Mouse (Mus musculus) c-Kit-positive CD71-positive TER-119-negative erythroid progenitor cells, embryonic 14.5 days (primary cell): ENCODE data around the gene Tmem255b.

Experiments
- DNase-seq: peaks from one replicate; pipeline ENCODE4 v3.0.0-alpha.2; 2013; ENCODE audit warnings: low read depth

Tmem255b gene

DNA sequence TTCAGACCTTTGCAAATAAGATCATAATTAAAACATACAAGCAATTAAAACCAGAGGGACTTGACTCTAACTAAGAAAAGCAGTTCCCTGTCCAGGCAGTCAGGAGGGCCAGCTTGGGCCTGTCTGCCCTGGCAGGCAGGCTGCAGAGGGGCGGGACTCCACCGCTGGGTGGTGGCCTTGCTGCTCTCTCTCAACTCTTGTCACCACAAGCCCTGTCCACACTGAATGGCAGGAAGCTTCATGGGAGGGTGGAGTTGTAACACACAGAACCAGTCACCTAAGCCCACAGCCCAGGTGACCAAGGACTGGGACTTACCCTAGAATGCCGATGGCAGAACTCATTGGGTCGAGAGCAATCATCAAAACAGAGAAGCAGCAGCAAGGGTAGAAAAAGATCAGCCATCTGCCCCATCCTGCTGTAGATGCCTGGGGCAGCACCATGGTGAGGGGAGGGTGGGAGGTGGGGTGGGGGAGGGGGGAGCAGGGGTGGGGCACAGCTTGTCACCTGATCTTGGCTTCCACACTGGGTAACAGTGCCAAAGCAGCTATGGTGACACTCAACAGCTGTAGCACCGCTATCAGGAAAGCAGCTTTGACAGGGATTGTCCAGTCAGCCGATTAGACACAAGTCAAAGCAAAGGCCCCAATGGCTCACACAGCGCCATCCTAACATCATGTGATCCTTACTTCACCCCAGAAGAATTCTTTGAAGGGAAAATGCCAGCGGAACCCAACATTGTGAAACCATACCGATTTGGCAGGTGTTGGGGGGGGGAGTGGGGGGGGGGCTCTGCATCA, 57.4 kb downstream of the Tmem255b start:
- DNase-seq: no peak

DNA sequence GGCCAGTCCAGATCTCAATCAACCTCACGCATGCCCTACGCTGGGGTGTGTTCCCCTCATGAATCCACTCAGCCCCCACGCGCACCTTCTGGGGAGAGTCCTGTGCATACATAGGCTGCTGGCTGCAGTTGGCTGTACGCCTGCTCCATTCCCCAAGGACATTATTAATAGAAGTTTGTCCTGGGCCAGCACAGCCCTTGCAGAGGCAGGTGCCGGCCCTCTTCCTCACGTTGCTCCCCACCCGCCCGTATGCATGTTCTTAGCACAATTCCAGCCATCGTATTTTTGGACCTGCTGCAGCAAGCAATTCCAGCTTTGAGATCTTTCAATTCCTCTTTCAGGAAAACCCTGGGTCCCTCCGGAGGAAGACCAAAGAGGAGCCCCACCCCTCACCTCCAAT, 58.0 kb downstream of the Tmem255b start:
- DNase-seq: no peak

DNA sequence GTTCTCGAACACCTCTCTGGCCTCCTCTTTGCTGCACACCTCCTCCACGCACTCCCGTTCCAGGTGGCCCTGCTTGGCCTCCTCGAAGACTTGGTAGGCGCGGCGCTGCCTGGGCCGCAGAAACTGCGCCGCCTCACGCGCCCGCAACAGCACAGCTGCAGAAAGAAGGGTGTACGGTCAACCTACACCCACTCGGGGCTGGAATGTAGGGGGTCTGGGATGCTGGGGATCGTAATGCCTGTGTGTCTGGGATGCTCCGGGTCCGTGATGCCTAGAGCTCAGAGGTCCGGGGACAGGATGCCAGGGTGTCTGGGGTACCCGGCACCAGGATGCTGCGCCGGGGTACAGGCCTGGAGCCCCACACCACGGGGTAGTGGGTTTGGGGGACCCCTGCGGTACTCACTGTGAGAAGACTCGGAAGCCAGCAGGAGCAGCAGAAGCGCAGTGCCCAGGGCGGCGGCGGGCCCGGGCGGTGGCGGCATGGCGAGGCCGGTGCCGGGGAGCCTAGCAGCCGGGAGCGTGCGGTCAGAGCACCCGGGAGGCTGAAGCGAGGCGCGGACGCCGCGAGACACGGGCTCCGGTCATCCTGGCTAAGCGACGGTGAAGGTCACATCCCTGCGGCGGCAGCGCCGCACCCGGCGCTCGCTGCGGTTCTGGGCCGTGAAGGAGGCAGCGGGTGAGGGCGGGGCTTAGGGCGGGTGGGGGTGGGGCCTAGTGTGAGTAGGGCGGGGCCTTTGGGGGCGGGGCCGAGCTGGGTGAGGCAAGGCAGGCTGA, 59.1 kb downstream of the Tmem255b start, which contains the start of gene Gas6:
TSS of gene Gas6 (minus strand) at position 633 of the 774 bp plus-strand sequence.
- peak; percentile 16 for DNase-seq

DNA sequence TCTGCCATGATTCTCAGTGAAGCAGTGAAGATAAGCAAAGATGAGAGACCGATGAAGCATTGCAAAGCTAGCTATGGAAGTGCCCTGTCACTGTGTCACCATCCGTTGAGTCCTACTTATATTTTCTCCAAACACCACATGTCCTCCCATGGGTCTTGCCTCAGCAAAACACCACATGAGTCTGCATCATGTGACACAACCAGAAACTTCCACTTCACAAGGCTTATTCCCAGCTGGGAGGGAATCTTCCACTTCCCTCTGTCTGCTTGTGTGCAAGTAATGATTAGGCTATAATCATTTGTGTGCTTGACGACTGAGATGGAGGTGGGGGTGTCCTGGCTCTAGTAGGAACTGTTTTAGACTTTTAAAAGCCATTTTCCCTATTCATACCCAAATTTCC, 66.2 kb downstream of the Tmem255b start:
- no peak for DNase-seq

DNA sequence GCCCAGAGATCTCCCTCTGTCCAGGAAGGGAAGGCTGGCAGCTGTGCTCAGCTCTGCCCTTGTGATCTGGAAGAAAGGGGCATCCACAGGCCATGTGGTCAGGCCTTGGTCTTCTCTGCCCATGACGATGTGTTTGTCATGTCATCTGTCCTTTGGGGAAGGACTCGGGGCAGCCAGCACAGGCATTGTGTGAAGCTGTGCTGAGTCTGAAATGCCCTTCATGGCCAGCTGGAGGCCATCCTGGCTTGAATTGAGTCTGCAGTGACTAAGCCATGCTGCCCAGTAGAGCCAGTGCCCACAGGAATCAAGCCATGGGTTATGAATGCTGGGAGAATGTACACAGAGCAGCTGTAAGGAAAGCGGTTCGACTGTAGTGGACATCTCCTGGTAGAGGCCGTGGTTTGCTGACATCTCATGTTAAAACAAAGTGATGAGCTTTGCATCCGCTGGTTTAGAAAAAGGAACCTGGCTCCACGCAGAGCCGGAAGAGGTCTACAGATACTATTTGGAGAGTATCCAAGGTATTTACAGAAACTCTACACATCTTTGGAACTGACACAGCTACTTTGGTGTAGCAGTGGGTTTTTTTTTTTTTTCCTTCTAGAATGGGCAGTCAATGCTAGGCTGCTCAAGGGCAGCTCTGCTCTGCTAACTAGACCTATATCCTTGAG, 69.1 kb downstream of the Tmem255b start:
- no peak for DNase-seq

DNA sequence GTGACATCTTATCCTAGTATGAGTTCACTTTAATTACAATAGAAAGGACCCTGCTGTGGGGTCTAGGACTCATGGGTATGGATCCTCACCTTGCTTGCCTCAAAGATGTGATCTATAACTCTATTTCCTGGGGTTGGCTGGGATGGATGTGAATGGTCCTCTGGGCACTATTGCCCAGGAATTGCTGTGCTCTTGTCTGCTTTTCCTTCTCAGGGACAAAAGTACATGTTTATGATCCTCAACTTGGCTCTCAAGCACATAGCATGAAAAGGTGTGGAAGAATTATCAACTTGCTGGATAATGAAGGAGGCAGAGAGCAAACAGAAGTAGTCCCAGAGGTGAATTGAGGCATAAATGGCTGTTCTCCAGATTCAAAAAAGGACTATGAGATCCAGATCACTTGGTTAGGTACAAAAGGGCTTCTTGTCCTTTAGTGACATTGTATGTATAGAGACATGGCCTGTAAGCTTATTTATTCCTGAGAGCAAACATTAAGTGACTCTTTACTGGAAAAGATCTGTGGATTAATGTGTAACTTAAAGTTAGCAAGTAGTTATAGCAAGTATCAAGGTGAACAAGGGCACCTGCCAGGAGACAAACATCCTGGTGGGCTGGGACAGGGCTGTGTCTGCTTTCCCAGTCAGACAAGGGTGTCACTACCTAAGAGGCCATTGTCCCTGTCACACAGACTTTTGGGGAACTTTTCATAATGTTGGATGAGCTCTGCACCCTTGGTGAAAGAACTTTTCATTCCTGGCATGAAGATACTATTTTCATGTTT, 70.1 kb downstream of the Tmem255b start:
- no peak for DNase-seq

DNA sequence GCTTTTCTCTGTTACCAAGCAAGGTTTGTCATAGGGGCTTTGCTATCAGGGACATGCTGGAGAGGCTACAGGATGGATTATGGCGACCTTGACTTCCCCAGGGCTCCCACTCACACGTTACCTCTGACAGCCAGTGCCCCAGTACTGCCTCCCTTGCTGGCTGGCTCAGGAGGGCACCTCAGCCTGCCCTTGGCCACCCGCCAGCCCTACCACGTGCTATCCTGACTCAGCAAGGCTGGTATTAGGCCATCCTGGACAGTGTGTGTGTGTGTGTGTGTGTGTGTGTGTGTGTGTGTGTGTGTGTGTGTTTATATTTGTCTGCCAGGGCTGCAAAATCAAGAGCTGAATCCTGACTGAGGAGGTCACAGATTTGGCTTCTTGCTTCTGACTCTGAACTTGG, 71.9 kb downstream of the Tmem255b start:
- DNase-seq: no peak

DNA sequence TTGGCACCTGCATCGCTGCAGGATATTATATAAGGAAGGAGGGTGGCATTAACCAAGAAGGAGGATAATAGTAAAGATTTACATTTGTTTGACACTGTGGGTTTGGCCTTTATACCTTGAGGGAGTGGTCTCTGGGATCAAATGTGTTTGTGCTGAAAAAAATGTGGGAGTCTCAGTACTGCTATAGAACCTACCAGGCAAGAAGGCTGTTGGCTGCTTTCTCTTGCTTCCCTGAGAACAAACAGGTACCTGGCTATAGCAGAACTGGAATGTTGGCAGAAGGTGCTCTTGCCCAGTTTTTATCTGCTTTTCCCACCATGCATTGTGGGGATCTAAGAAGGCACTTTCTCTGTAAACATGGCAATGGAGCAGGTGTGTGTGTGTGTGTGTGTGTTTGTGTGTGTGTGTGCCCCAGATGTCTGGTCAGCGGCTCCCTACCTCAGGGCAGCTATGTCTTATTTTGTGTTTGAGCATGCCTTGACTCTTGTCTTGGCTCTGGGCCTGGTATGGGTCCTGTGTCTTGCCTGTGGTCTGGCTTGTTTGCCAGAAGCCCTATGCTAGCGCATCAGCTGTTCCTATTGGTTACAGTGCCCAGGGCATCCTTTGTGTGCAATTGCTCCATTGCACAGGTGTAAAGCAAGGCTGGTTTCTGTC, 72.4 kb downstream of the Tmem255b start:
- no peak for DNase-seq

DNA sequence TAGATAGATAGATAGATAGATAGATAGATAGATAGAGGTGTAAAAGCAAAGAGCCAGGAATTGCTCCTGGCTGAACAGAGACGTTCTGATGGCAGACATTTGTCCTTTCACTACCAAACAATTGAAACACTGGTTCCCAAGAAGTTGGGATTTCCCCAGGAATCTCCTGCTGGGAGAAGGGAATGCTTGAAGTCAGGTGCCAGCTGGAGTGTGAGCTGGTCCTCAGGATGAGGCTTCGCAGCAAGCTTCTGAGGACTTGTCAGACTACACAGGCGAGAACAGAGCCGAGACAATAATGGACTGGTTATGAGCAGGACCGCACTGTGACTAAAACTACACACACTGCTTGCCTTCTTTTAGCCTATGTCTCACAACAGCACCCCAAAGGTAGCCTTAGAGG, 77.0 kb downstream of the Tmem255b start:
- no peak for DNase-seq

DNA sequence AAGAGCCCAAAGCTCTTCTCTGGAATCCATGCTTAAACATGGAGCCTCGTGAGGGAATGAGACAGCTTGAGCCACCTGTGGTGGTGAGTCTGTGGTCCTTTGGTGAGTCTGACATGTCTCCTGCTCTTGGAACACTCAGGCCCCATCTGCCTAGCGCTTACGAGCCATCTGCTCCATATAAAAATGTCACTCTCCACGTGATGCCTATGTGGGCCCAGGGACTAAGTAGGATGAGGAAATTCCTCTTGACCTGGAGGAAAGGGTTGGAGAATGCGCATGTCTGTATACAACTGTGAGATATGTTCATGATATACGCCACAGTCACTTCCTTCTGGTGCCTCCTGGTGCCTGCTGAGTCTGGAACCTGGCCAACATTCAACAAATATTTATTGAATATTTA, 77.7 kb downstream of the Tmem255b start:
- no peak for DNase-seq

DNA sequence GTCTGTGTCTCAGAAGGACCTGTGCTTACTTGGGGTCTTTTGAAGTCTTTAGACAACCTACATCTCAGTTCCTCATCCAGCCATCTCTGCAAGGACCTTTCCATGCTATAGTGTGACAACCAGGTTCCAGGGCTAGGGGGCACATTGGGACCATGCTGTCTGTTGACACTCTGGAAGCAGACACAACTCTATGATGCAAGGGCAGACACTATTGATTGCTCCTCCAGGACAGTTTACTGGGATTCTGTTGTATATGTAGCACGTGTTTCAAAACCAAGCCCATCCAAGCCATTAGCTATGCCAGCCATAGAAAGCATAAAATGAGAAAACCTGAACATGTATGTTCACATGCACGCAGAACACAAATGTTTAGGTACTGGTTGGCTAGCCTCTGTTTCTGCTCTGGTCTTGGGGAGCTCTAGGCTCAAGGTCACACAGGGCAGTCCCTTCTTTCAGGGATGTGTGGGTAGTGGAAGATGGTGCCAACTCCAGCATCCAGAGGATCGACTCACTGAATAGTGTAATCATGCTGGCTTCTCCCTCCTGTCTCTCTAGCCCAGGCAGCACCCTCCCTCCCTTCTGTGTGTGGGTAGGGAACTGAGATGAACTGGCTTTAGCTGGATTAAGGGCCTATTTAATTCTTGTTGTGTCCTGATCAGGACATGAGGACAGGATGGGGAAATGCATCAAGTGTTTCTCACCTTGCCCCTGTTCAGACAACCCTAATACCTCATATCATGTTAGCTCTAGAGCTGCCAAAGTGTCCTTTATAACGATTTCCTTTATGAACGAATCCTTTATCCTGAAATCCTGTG, 78.8 kb downstream of the Tmem255b start:
- DNase-seq: no peak

DNA sequence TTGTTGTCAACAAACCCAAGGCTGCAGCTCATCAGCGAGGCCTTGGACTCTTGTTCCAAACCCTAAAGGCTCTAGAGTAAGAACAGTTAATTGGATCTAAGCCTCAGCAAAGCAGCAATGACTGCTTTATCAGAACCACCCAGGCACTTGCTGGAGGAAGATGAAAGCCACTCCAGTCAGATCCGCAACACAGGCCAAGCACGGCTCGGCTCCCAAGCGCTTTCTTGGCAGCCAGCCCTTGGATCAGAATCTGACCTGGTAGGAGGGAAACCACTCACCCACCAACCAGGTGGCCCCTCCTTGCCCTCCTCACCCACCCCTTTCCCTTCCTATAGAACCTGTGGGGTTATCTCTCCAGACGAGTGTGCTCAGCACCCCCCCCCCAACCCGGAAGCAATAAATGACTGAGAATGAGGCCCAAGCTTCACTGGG, 81.0 kb downstream of the Tmem255b start:
- no peak for DNase-seq

DNA sequence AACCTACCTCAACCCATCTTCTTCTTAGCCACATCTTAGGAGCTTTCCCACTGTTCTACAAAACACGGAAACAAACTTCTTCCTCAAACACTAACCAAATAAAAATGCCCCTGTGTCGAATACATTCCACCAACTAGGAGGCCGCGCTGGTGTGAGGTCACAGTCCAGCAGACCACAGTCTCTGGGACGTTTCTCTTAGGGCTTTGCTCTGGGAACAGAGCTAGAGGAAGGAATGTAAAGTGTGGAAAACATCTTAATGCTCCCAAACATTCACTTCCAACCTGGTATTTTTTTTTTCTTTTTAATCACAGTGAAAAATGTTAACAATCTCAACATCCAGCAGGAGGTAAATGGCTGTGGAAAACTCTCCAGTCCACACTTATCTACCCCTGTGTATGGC, 81.7 kb downstream of the Tmem255b start:
- DNase-seq: no peak

DNA sequence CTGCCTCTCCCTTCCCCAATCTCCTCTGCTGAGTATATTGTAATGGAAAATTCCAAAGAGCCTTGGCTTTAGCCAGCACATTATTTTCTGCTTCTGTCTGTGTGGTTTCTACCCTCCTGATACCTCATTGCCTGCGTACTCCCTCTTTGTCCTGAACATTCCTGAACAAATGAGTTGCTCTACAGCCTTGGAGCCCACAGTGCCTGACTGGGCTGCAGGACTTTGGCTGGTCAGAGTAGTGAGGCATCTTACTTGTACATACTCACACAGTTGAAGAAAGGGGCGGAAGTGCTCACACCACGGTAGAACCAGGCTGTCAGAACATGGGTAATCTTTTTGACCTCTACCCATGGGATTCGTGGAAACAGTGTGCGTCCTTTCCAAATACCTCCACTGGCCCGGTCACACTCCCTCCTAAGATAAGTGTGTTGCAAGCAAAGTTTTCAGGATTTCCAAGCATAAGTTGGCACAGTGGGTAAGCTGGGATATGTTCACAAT, 82.3 kb downstream of the Tmem255b start:
- DNase-seq: no peak
